Mouse (Mus musculus) effector memory CD4-positive, alpha-beta T cell, adult 5 months (primary cell): ENCODE data around the gene Trim40. TPM values are rescaled to one million over a fixed set of nuclear protein-coding genes. Genes with fewer than 3 reads are reported as not detected.

ENCODE experiments used
- polyA plus RNA-seq: library from polyadenylated mRNA; unstranded; fragments of 100-300 nt; shearing (Covaris generic); gene quantifications from one replicate; pipeline ENCODE4 v1.2.1, GENCODE M21; 2017

The Trim40 gene
- not detected for polyA plus RNA-seq

GRCm38 (mm10) chr17:36890073-36890903 lies at the start of gene Trim40:
Gene Trim40, minus strand, starts transcription at chr17:36890123.

GRCm38 (mm10) chr17:36897552-36898205 lies 7.8 kb upstream of the Trim40 start, which contains the start of gene Trim31:
Gene Trim31, plus strand, starts transcription at chr17:36898118.

DNA sequence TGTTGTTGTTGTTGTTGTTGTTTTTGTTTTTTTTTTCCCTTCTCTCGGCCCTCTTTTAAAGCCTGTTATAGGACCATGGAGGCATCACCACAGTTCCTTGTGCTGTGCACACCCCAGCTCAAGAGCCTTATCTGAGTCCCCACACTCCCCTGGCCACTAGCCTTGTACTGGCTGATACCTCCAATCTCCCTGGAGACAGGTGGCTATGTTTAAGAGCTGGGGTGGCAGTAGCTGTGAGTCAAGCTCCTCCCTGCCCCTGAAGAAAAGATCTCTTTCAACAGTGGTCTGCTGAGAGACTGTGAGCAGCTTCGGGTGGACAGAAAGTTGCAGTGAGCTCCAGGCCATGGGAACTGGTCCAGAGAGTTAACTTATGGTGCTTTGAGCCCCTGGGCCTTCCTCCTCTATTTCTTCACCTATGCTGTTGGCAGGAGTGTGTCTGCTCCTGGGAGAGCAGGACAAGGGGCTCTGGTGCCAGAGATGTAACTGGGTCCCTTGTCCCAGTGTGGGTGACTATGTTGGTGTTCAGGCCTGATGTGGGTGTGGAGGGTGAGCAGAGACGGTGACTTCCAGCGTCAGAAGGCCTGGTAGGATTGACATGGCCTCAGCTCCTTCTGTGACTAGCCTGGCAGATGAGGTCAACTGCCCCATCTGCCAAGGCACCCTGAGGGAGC lies 20.5 kb downstream of the Trim40 start, which contains the start of gene Trim10:
Gene Trim10 (plus strand): TSS at position 291 of the 671 bp plus-strand sequence.

DNA sequence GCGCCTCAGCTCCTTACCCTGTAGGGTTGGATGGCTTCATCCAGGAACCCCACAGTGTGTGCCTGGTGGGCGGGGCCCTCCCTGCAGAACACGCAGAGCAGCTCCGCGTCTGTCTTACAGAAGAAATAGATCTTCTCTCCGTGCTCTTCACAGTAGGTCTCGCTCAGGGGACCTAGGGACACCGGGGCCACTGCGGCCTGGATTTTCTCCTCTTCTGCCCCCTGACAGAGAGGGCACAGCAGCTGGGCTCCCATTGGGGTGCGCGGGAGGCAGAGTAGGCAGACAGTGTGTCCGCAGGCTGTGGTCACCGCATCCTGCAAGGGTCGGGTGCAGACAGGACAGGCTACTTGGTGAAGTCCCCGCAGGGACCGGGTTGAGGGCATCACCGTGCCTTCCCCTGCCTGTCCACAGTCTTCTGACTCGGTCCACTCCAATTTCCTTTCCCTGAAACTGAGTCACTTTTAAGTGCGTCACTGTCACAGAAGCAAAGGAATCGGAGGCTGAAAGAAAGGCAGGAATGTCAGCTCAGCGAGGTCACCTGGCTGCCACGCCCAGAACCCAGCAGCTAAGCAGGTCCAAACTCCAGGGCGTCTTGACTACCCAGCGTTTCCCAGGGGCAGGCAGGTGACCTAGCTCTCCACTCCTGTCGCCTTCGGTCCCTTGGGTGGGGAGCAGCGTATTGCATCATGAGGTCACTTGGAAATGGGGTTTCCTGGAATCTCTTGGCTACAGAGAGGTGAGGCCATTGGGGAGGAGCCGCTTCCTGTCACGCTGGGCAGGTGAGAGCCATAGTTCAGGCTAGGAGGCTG lies 23.0 kb downstream of the Trim40 start, which contains the start of gene Trim15:
Gene Trim15 (minus strand): TSS at position 492 of the 809 bp plus-strand sequence.

GRCm38 (mm10) chr17:36836874-36837647 lies 52.9 kb downstream of the Trim40 start, which contains the start of gene Trim26:
Gene Trim26, plus strand, starts transcription at chr17:36837134.

Other genes with a start within 250 kb of the Trim40 start
- not detected for gene H2-M9, start 247.5 kb downstream of the Trim40 start, polyA plus RNA-seq
- not detected for gene H2-M1, start 217.9 kb downstream of the Trim40 start, polyA plus RNA-seq
- gene H2-M10.5, start 117.2 kb downstream of the Trim40 start, polyA plus RNA-seq, result not detected
- not detected for gene H2-M10.6, start 78.0 kb downstream of the Trim40 start, polyA plus RNA-seq
- gene Trim26, start 53.0 kb downstream of the Trim40 start, polyA plus RNA-seq, result 118 TPM
- gene Trim15, start 22.9 kb downstream of the Trim40 start, polyA plus RNA-seq, result not detected
- not detected for gene Trim10, start 20.5 kb downstream of the Trim40 start, polyA plus RNA-seq
- not detected for gene Trim31, start 8.0 kb upstream of the Trim40 start, polyA plus RNA-seq
- 0.86 TPM for gene Rnf39, start 52.8 kb upstream of the Trim40 start, polyA plus RNA-seq
- 243 TPM for gene Ppp1r11, start 61.6 kb upstream of the Trim40 start, polyA plus RNA-seq
- gene Znrd1, start 68.4 kb upstream of the Trim40 start, polyA plus RNA-seq, result 133 TPM
- gene Znrd1as, start 68.5 kb upstream of the Trim40 start, polyA plus RNA-seq, result 2.6 TPM
- not detected for gene 2410137M14Rik, start 91.1 kb upstream of the Trim40 start, polyA plus RNA-seq
- gene H2-M5, start 99.4 kb upstream of the Trim40 start, polyA plus RNA-seq, result not detected
- gene Zfp57, start 111.0 kb upstream of the Trim40 start, polyA plus RNA-seq, result not detected
- gene Mog, start 133.3 kb upstream of the Trim40 start, polyA plus RNA-seq, result not detected
- 14.8 TPM for gene Gabbr1, start 155.8 kb upstream of the Trim40 start, polyA plus RNA-seq
- gene Olfr90, start 198.4 kb upstream of the Trim40 start, polyA plus RNA-seq, result not detected
- gene Olfr91, start 208.2 kb upstream of the Trim40 start, polyA plus RNA-seq, result not detected
- not detected for gene Olfr92, start 230.0 kb upstream of the Trim40 start, polyA plus RNA-seq